Mouse (Mus musculus): ENCODE measurements around the gene Mrps23.
"Not testable (repeated sequence)": the region's sequence is repeated elsewhere in the genome, so short reads cannot be mapped to it uniquely, and the experiment has no call there.

The Mrps23 gene

GRCm38 (mm10) chr11:88204593-88205368 is 593 bp downstream of the Mrps23 start:
- no peak for DNase-seq (ENCODE audit: extremely low read depth, insufficient read length, low spot score)

GRCm38 (mm10) chr11:88206576-88206975 is 2.4 kb downstream of the Mrps23 start:
- DNase-seq (ENCODE audit: extremely low read depth, insufficient read length, low spot score), result not testable (repeated sequence)

GRCm38 (mm10) chr11:88207697-88208096 is 3.5 kb downstream of the Mrps23 start:
- no peak for DNase-seq (ENCODE audit: extremely low read depth, insufficient read length, low spot score)

GRCm38 (mm10) chr11:88211824-88212582 is 7.8 kb downstream of the Mrps23 start:
- DNase-seq (ENCODE audit: extremely low read depth, insufficient read length, low spot score), result no peak

GRCm38 (mm10) chr11:88213757-88214156 is 9.6 kb downstream of the Mrps23 start:
- DNase-seq (ENCODE audit: extremely low read depth, insufficient read length, low spot score), result no peak

- DNase-seq (ENCODE audit: extremely low read depth, insufficient read length, low spot score), result peak; percentile 82
Observed at GRCm38 (mm10) chr11:88214881-88215831, 11.0 kb downstream of the Mrps23 start.

GRCm38 (mm10) chr11:88216231-88216685 is 12.1 kb downstream of the Mrps23 start:
- DNase-seq (ENCODE audit: extremely low read depth, insufficient read length, low spot score), result peak; percentile 39

- DNase-seq (ENCODE audit: extremely low read depth, insufficient read length, low spot score), result no peak
Observed at GRCm38 (mm10) chr11:88218155-88218554, 14.0 kb downstream of the Mrps23 start.

GRCm38 (mm10) chr11:88218586-88218985 is 14.4 kb downstream of the Mrps23 start:
- DNase-seq (ENCODE audit: extremely low read depth, insufficient read length, low spot score), result no peak

- DNase-seq (ENCODE audit: extremely low read depth, insufficient read length, low spot score), result no peak
Observed at GRCm38 (mm10) chr11:88221929-88222475, 17.8 kb downstream of the Mrps23 start.

- no peak for DNase-seq (ENCODE audit: extremely low read depth, insufficient read length, low spot score)
Observed at GRCm38 (mm10) chr11:88227001-88227957, 23.1 kb downstream of the Mrps23 start.

GRCm38 (mm10) chr11:88231213-88231790 is 27.1 kb downstream of the Mrps23 start:
- DNase-seq (ENCODE audit: extremely low read depth, insufficient read length, low spot score), result no peak

- DNase-seq (ENCODE audit: extremely low read depth, insufficient read length, low spot score), result no peak
Observed at GRCm38 (mm10) chr11:88233528-88234427, 29.6 kb downstream of the Mrps23 start.

- DNase-seq (ENCODE audit: extremely low read depth, insufficient read length, low spot score), result no peak
Observed at GRCm38 (mm10) chr11:88234789-88235188, 30.6 kb downstream of the Mrps23 start.

GRCm38 (mm10) chr11:88235221-88236203 is 31.3 kb downstream of the Mrps23 start:
- DNase-seq (ENCODE audit: extremely low read depth, insufficient read length, low spot score), result peak; percentile 84

GRCm38 (mm10) chr11:88240275-88240674 is 36.1 kb downstream of the Mrps23 start:
- DNase-seq (ENCODE audit: extremely low read depth, insufficient read length, low spot score), result no peak

Data from 3134 (cell line).